Mouse (Mus musculus): ENCODE measurements around the gene Cep83. TPM values are rescaled to one million over a fixed set of nuclear protein-coding genes. Genes with fewer than 3 reads are reported as not detected.

Cep83 gene
- total RNA-seq, 1 experiment: 24.5 TPM

GRCm38 (mm10) chr10:94740221-94740620, 51.8 kb downstream of the Cep83 start:
- in situ Hi-C loops (cut with MboI; ENCODE audit: low sequenced_read_pairs in 2 of 2, unreplicated experiment in 2 of 2): no loop called here
- no peak for DNase-seq (ENCODE audit: low read depth, low spot score)
- no peak overlapping the region for H3K9ac ChIP-seq (ENCODE audit: insufficient read depth, low read depth, low read length, poor library complexity, severe bottlenecking)
- no peak overlapping the region for H3K27ac ChIP-seq (ENCODE audit: insufficient read depth, low read depth, low read length, poor library complexity, severe bottlenecking)
- H3K4me3 ChIP-seq (ENCODE audit: insufficient read depth in 1 of 2, low read depth in 1 of 2, low read length in 2 of 2, poor library complexity in 1 of 2, severe bottlenecking in 1 of 2): no peak overlapping the region
- H3K36me3 ChIP-seq (ENCODE audit: control insufficient read depth, insufficient read depth, low read length, poor library complexity, severe bottlenecking): no peaks in the 10 kb centered on the region
- H3K4me1 ChIP-seq (ENCODE audit: control insufficient read depth in 2 of 2, insufficient read depth in 2 of 2, low read length in 2 of 2, poor library complexity in 1 of 2): no peaks in the 10 kb centered on the region
- H3K9me3 ChIP-seq (ENCODE audit: control insufficient read depth, insufficient read depth, low read depth, low read length): no peaks in the 10 kb centered on the region
- TF ChIP-seq MAFK (IDR thresholded peaks at IDR 0.05; ENCODE audit: insufficient read depth, low read depth, low read length) (no peak), ZNF384 (IDR thresholded peaks at IDR 0.05; ENCODE audit: low read depth, low read length) (no peak), CHD2 (IDR thresholded peaks at IDR 0.05; ENCODE audit: low read depth, low read length) (no peak), HCFC1 (IDR thresholded peaks at IDR 0.05; ENCODE audit: borderline replicate concordance, insufficient read depth, low read length) (no peak), ZC3H11A (IDR thresholded peaks at IDR 0.05; ENCODE audit: borderline replicate concordance, low read depth, low read length) (no peak)

GRCm38 (mm10) chr10:94741459-94741858, 53.0 kb downstream of the Cep83 start:
- H3K9ac ChIP-seq (ENCODE audit: insufficient read depth, low read depth, low read length, poor library complexity, severe bottlenecking): no peak overlapping the region
- H3K9me3 ChIP-seq (ENCODE audit: control insufficient read depth, insufficient read depth, low read depth, low read length): no peaks in the 10 kb centered on the region
- H3K4me3 ChIP-seq (ENCODE audit: insufficient read depth in 1 of 2, low read depth in 1 of 2, low read length in 2 of 2, poor library complexity in 1 of 2, severe bottlenecking in 1 of 2): no peak overlapping the region
- no peak overlapping the region for H3K27ac ChIP-seq (ENCODE audit: insufficient read depth, low read depth, low read length, poor library complexity, severe bottlenecking)
- H3K36me3 ChIP-seq (ENCODE audit: control insufficient read depth, insufficient read depth, low read length, poor library complexity, severe bottlenecking): no peaks in the 10 kb centered on the region
- TF ChIP-seq ZC3H11A (IDR thresholded peaks at IDR 0.05; ENCODE audit: borderline replicate concordance, low read depth, low read length) (no peak), ZNF384 (IDR thresholded peaks at IDR 0.05; ENCODE audit: low read depth, low read length) (no peak), MAFK (IDR thresholded peaks at IDR 0.05; ENCODE audit: insufficient read depth, low read depth, low read length) (no peak), HCFC1 (IDR thresholded peaks at IDR 0.05; ENCODE audit: borderline replicate concordance, insufficient read depth, low read length) (no peak), CHD2 (IDR thresholded peaks at IDR 0.05; ENCODE audit: low read depth, low read length) (no peak)
- DNase-seq (ENCODE audit: low read depth, low spot score): no peak
- in situ Hi-C loops (cut with MboI; ENCODE audit: low sequenced_read_pairs in 2 of 2, unreplicated experiment in 2 of 2): no loop called here
- H3K4me1 ChIP-seq (ENCODE audit: control insufficient read depth in 2 of 2, insufficient read depth in 2 of 2, low read length in 2 of 2, poor library complexity in 1 of 2): no peaks in the 10 kb centered on the region

GRCm38 (mm10) chr10:94747011-94747410, 58.6 kb downstream of the Cep83 start:
- in situ Hi-C loops (cut with MboI; ENCODE audit: low sequenced_read_pairs in 2 of 2, unreplicated experiment in 2 of 2): no loop called here

GRCm38 (mm10) chr10:94771496-94771895, 83.0 kb downstream of the Cep83 start:
- Histone ChIP-seq H3K36me3 (ENCODE audit: control insufficient read depth, insufficient read depth, low read length, poor library complexity, severe bottlenecking) (no peaks in the 10 kb centered on the region; the same call in 1 of the 2 replicates), H3K4me3 (ENCODE audit: insufficient read depth in 1 of 2, low read depth in 1 of 2, low read length in 2 of 2, poor library complexity in 1 of 2, severe bottlenecking in 1 of 2) (no peak overlapping the region), H3K4me1 (ENCODE audit: control insufficient read depth in 2 of 2, insufficient read depth in 2 of 2, low read length in 2 of 2, poor library complexity in 1 of 2) (no peaks in the 10 kb centered on the region), H3K27ac (ENCODE audit: insufficient read depth, low read depth, low read length, poor library complexity, severe bottlenecking) (no peak overlapping the region), H3K9me3 (ENCODE audit: control insufficient read depth, insufficient read depth, low read depth, low read length) (no peaks in the 10 kb centered on the region), H3K9ac (ENCODE audit: insufficient read depth, low read depth, low read length, poor library complexity, severe bottlenecking) (no peak overlapping the region)
- no peak for TF ChIP-seq ZC3H11A (IDR thresholded peaks at IDR 0.05; ENCODE audit: borderline replicate concordance, low read depth, low read length)
- no peak for TF ChIP-seq HCFC1 (IDR thresholded peaks at IDR 0.05; ENCODE audit: borderline replicate concordance, insufficient read depth, low read length)
- TF ChIP-seq CHD2 (IDR thresholded peaks at IDR 0.05; ENCODE audit: low read depth, low read length): no peak
- TF ChIP-seq MAFK (IDR thresholded peaks at IDR 0.05; ENCODE audit: insufficient read depth, low read depth, low read length): no peak
- no peak for TF ChIP-seq ZNF384 (IDR thresholded peaks at IDR 0.05; ENCODE audit: low read depth, low read length)
- DNase-seq (ENCODE audit: low read depth, low spot score): no peak
- in situ Hi-C loops (cut with MboI; ENCODE audit: low sequenced_read_pairs in 2 of 2, unreplicated experiment in 2 of 2): no loop called here

More at GRCm38 (mm10) chr10:94747011-94747410, 58.6 kb downstream of the Cep83 start:
- H3K9ac ChIP-seq (ENCODE audit: insufficient read depth, low read depth, low read length, poor library complexity, severe bottlenecking): no peak overlapping the region
- no peak for TF ChIP-seq HCFC1 (IDR thresholded peaks at IDR 0.05; ENCODE audit: borderline replicate concordance, insufficient read depth, low read length)
- no peak for TF ChIP-seq ZC3H11A (IDR thresholded peaks at IDR 0.05; ENCODE audit: borderline replicate concordance, low read depth, low read length)
- TF ChIP-seq ZNF384 (IDR thresholded peaks at IDR 0.05; ENCODE audit: low read depth, low read length): no peak
- TF ChIP-seq CHD2 (IDR thresholded peaks at IDR 0.05; ENCODE audit: low read depth, low read length): no peak
- TF ChIP-seq MAFK (IDR thresholded peaks at IDR 0.05; ENCODE audit: insufficient read depth, low read depth, low read length): no peak
- no peak overlapping the region for H3K4me3 ChIP-seq (ENCODE audit: insufficient read depth in 1 of 2, low read depth in 1 of 2, low read length in 2 of 2, poor library complexity in 1 of 2, severe bottlenecking in 1 of 2)
- no peak overlapping the region for H3K27ac ChIP-seq (ENCODE audit: insufficient read depth, low read depth, low read length, poor library complexity, severe bottlenecking)
- DNase-seq (ENCODE audit: low read depth, low spot score): no peak
- no peaks in the 10 kb centered on the region for H3K9me3 ChIP-seq (ENCODE audit: control insufficient read depth, insufficient read depth, low read depth, low read length)
- H3K36me3 ChIP-seq (ENCODE audit: control insufficient read depth, insufficient read depth, low read length, poor library complexity, severe bottlenecking): no peaks in the 10 kb centered on the region
- no peaks in the 10 kb centered on the region for H3K4me1 ChIP-seq (ENCODE audit: control insufficient read depth in 2 of 2, insufficient read depth in 2 of 2, low read length in 2 of 2, poor library complexity in 1 of 2)

GRCm38 (mm10) chr10:94777576-94777975, 89.1 kb downstream of the Cep83 start:
- DNase-seq (ENCODE audit: low read depth, low spot score): no peak
- Histone ChIP-seq H3K4me1 (ENCODE audit: control insufficient read depth in 2 of 2, insufficient read depth in 2 of 2, low read length in 2 of 2, poor library complexity in 1 of 2) (no peaks in the 10 kb centered on the region), H3K36me3 (ENCODE audit: control insufficient read depth, insufficient read depth, low read length, poor library complexity, severe bottlenecking) (no peaks in the 10 kb centered on the region; the same call in 1 of the 2 replicates), H3K9me3 (ENCODE audit: control insufficient read depth, insufficient read depth, low read depth, low read length) (no peaks in the 10 kb centered on the region), H3K4me3 (ENCODE audit: insufficient read depth in 1 of 2, low read depth in 1 of 2, low read length in 2 of 2, poor library complexity in 1 of 2, severe bottlenecking in 1 of 2) (no peak overlapping the region), H3K27ac (ENCODE audit: insufficient read depth, low read depth, low read length, poor library complexity, severe bottlenecking) (no peak overlapping the region), H3K9ac (ENCODE audit: insufficient read depth, low read depth, low read length, poor library complexity, severe bottlenecking) (no peak overlapping the region)
- in situ Hi-C loops (cut with MboI; ENCODE audit: low sequenced_read_pairs in 2 of 2, unreplicated experiment in 2 of 2): no loop called here
- no peak for TF ChIP-seq CHD2 (IDR thresholded peaks at IDR 0.05; ENCODE audit: low read depth, low read length)
- TF ChIP-seq MAFK (IDR thresholded peaks at IDR 0.05; ENCODE audit: insufficient read depth, low read depth, low read length): no peak
- no peak for TF ChIP-seq HCFC1 (IDR thresholded peaks at IDR 0.05; ENCODE audit: borderline replicate concordance, insufficient read depth, low read length)
- no peak for TF ChIP-seq ZC3H11A (IDR thresholded peaks at IDR 0.05; ENCODE audit: borderline replicate concordance, low read depth, low read length)
- no peak for TF ChIP-seq ZNF384 (IDR thresholded peaks at IDR 0.05; ENCODE audit: low read depth, low read length)
